Mouse (Mus musculus): ENCODE results near the gene Shisa8. TPM values are rescaled to one million over a fixed set of nuclear protein-coding genes. Genes with fewer than 3 reads are reported as not detected.

Gene Shisa8
- polyA plus RNA-seq, 1 experiment from 2014 or later = 0.66 TPM

DNA sequence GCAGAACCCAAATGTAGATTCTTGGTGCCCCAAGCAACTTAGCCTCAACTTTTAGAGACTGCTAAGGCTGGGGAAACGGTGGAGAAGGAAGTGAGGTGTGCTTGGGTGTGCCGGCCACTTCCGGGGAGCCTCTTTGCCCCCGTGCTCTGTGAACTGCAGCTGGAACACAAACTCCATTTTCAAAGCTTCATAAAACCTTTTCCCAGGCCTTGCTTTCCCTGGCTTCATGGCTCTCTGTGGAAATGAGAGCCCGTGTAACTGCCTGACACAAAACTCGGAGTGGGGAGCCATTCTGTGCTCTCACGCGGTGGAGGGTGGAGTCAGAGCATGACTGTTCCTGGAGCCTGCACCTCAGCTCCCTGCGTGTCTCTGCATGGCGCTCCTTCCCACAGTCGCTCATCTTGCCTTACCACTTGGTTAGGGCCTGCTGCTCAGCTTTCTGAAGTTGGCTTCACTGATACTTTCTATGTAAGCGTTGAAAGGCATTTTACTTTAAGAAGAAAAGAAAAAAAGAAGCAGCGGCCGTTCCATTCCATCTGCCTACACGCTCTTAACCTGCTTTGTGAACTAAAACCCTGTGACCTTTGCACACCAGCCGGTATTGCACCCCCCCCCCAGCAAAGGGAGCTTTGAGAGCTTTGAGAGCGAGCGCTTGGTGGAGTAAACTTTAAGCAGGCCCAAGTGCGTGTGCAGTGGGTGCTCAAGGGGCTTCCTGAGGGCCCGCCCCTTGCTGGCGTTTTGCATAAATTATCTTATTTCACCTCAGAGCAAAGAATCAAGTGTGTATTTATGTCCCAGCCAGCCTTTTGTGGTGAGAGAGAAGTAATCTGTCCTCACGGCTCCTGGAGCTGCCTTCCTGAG is 46.1 kb downstream of the Shisa8 start:
- Histone ChIP-seq H3K27me3 (ENCODE audit: insufficient read depth, low read length) (no peaks in the 10 kb centered on the region), H3K4me3 (replicated peaks; ENCODE audit: low read depth, low read length) (no peak overlapping the region), H3K36me3 (ENCODE audit: insufficient read depth, low read length) (peaks cover 12% of the 10 kb centered on the region), H3K9ac (ENCODE audit: low read depth, low read length) (peak overlapping the region; percentile 9), H3K4me2 (ENCODE audit: low read length) (peak overlapping the region; percentile 37), H3K27ac (peak overlapping the region; percentile 83), H3K4me1 (replicated peaks; ENCODE audit: insufficient read depth, low read length) (peaks cover 34% of the 10 kb centered on the region), H3K9me3 (replicated peaks; ENCODE audit: low read length) (no peaks in the 10 kb centered on the region)
- 24% methylated on average over 22 of the region's 22 CpGs for WGBS
- peak; percentile 61 for ATAC-seq (replicated peaks; ENCODE audit: low FRiP score, low read depth)
- DNase-seq (ENCODE audit: low spot score) = no peak
- TF ChIP-seq CTCF (IDR thresholded peaks at IDR 0.05; ENCODE audit: low read depth) = no peak

DNA sequence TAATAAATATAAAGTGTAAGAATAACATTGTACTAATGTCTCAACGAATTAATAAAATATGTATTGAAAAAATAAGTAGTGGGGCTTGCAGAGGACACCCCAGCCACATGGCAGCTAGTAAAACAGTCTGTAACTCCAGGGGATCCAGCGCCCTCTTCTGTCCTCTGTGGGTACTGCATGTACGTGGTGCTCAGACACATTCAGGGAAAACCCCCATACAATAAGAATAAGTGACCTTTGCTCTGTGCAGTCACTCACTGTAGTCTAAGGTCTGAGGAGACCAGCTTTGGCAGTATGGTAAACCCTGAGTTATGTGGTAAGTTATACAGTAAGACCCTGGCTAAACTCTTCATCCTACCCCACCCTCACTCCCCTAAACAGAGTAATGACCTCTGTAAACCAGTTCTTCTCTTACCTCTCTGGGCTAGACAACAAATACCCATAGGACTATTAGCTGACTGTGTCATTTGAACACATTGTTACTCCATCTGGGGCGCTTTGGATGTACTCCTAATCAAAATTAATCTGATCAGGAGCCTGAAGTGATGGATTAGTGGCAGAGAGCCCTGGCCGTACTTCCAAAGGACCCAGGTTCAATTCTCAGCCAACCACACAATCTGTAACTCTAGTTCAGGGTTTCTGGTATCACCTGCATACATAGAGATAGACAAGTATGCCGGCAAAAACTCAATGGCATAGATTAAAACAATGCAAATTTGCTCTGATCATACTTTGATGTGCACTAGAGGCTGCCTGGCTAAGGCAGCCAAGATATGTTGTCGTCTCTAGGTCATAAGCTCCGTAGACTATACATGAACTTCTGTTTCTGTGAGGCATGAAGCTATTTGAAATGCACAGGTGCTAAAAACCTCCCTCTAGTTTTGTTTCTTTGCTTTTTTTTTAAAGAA is 47.0 kb downstream of the Shisa8 start:
- peak overlapping the region; percentile 83 for H3K27ac ChIP-seq
- H3K36me3 ChIP-seq (ENCODE audit: insufficient read depth, low read length) = peaks cover 8% of the 10 kb centered on the region; the same call in 1 of the 2 replicates
- 52% methylated on average over 8 of the region's 8 CpGs for WGBS
- H3K4me3 ChIP-seq (replicated peaks; ENCODE audit: low read depth, low read length) = no peak overlapping the region
- DNase-seq (ENCODE audit: low spot score) = peak; percentile 82
- no peaks in the 10 kb centered on the region for H3K27me3 ChIP-seq (ENCODE audit: insufficient read depth, low read length)
- no peaks in the 10 kb centered on the region for H3K9me3 ChIP-seq (replicated peaks; ENCODE audit: low read length)
- H3K4me2 ChIP-seq (ENCODE audit: low read length) = 0 out of 2 replicates have a peak overlapping the region, but pooled peaks have one; percentile 37
- ATAC-seq (replicated peaks; ENCODE audit: low FRiP score, low read depth) = peak; percentile 53; the same call in 1 of the 2 replicates
- TF ChIP-seq CTCF (IDR thresholded peaks at IDR 0.05; ENCODE audit: low read depth) = peak; percentile 97
- H3K9ac ChIP-seq (ENCODE audit: low read depth, low read length) = no peak overlapping the region
- peaks cover 38% of the 10 kb centered on the region for H3K4me1 ChIP-seq (replicated peaks; ENCODE audit: insufficient read depth, low read length)

DNA sequence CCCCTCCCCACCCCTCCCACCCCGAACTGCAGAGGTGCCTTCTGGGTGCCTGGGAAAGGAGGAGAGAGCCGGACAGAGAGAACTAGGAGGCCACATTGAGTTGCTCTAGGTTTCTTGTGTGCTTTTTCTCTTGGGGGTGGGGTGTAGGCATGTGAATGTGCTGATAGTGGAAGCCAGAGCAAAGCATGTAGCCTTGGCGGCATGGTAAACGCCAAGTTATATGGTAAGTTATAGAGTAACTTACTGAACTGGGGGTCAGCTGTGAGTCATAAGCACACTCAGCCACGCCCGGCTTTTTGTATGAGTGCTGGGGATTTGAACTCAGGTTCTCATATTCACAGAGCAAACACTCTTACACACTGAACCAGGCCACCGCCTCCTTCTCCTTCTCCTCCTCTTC is 48.1 kb downstream of the Shisa8 start:
- H3K4me3 ChIP-seq (replicated peaks; ENCODE audit: low read depth, low read length) = no peak overlapping the region
- no peak overlapping the region for H3K9ac ChIP-seq (ENCODE audit: low read depth, low read length)
- H3K4me1 ChIP-seq (replicated peaks; ENCODE audit: insufficient read depth, low read length) = peaks cover 40% of the 10 kb centered on the region
- ATAC-seq (replicated peaks; ENCODE audit: low FRiP score, low read depth) (no peak), DNase-seq (ENCODE audit: low spot score) (no peak)
- no peaks in the 10 kb centered on the region for H3K36me3 ChIP-seq (ENCODE audit: insufficient read depth, low read length)
- H3K9me3 ChIP-seq (replicated peaks; ENCODE audit: low read length) = no peaks in the 10 kb centered on the region
- H3K27ac ChIP-seq = peak overlapping the region; percentile 37
- TF ChIP-seq CTCF (IDR thresholded peaks at IDR 0.05; ENCODE audit: low read depth) = no peak
- WGBS = 45% methylated on average over 7 of the region's 7 CpGs
- no peaks in the 10 kb centered on the region for H3K27me3 ChIP-seq (ENCODE audit: insufficient read depth, low read length)
- no peak overlapping the region for H3K4me2 ChIP-seq (ENCODE audit: low read length)

DNA sequence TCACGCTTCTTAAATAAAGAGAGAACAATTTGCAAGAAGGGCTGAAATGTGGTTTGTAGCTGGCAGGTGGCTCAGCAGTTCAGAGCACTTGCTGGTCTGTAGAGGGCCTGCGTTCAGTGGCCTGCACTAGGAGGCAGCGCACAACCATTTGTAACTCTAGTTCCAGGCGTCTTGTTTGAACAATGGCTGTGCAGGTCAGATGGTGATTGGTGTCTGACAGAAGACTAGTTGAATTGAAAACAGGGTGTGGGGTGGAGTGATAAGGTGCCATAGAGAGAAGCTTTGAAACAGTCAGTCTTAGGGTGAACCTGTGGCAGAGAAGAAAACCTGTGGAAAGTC is 48.6 kb downstream of the Shisa8 start:
- WGBS = 57% methylated on average over 4 of the region's 4 CpGs
- ATAC-seq (replicated peaks; ENCODE audit: low FRiP score, low read depth) (no peak), DNase-seq (ENCODE audit: low spot score) (no peak)
- no peak; the same call in 1 of the 2 replicates for TF ChIP-seq CTCF (IDR thresholded peaks at IDR 0.05; ENCODE audit: low read depth)
- H3K9ac ChIP-seq (ENCODE audit: low read depth, low read length) = no peak overlapping the region
- H3K4me2 ChIP-seq (ENCODE audit: low read length) = no peak overlapping the region
- H3K36me3 ChIP-seq (ENCODE audit: insufficient read depth, low read length) = no peaks in the 10 kb centered on the region
- peaks cover 40% of the 10 kb centered on the region for H3K4me1 ChIP-seq (replicated peaks; ENCODE audit: insufficient read depth, low read length)
- H3K4me3 ChIP-seq (replicated peaks; ENCODE audit: low read depth, low read length) = no peak overlapping the region
- no peaks in the 10 kb centered on the region for H3K27me3 ChIP-seq (ENCODE audit: insufficient read depth, low read length)
- H3K27ac ChIP-seq = peak overlapping the region; percentile 37
- H3K9me3 ChIP-seq (replicated peaks; ENCODE audit: low read length) = no peaks in the 10 kb centered on the region

DNA sequence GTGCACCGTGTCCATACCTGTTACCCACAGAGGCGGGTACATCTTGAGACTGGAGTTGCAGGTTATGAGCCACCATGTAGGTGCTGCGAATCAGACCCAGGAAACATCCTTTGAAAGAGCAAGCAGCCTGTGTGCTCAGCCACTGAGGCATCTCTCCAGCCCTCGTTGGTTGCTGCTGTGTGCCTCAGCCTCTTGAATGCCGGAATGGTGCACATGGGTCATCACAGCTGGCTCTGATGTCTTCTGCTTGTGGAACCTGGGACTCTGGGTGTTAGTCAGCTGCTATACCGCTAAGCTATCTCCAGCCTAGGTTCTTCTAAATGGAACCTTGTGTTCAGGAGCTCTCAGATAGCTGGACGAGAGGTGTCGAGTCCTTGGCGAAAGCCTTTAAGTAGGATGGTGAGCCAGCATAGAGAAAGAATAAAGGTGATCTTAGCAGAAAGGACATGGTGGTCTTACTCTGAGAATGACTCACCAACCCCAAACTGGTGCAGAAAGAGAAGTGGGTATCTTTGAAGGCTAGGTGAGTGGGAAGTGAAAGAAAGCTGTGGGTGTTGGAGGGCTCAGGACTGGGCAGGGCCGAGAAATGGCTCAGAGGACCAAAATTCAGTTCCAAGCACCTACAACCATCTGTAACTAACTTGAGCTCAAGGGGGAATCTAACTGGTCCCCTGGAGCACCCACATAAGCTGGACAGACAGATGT is 49.1 kb downstream of the Shisa8 start:
- no peak for TF ChIP-seq CTCF (IDR thresholded peaks at IDR 0.05; ENCODE audit: low read depth)
- no peak for DNase-seq (ENCODE audit: low spot score)
- peak overlapping the region; percentile 37 for H3K27ac ChIP-seq
- no peaks in the 10 kb centered on the region for H3K36me3 ChIP-seq (ENCODE audit: insufficient read depth, low read length)
- H3K9ac ChIP-seq (ENCODE audit: low read depth, low read length) = no peak overlapping the region
- no peak for ATAC-seq (replicated peaks; ENCODE audit: low FRiP score, low read depth)
- peaks cover 37% of the 10 kb centered on the region for H3K4me1 ChIP-seq (replicated peaks; ENCODE audit: insufficient read depth, low read length)
- no peak overlapping the region for H3K4me3 ChIP-seq (replicated peaks; ENCODE audit: low read depth, low read length)
- no peaks in the 10 kb centered on the region for H3K27me3 ChIP-seq (ENCODE audit: insufficient read depth, low read length)
- no peaks in the 10 kb centered on the region for H3K9me3 ChIP-seq (replicated peaks; ENCODE audit: low read length)
- no peak overlapping the region for H3K4me2 ChIP-seq (ENCODE audit: low read length)
- 86% methylated on average over 10 of the region's 10 CpGs for WGBS
